Mouse (Mus musculus) olfactory bulb, adult 2 months (tissue): ENCODE data around the gene Ifitm2.

Experiments
- CTCF ChIP-seq: fragments of 200-500 bp; IDR thresholded peaks from 2 replicates; pipeline ENCODE4 v1.5.1; 2012; ENCODE audit warnings: low read depth, mild to moderate bottlenecking, low read length, moderate library complexity; ENCODE audit not compliant: insufficient read depth
- POLR2A ChIP-seq: fragments of 200-500 bp; IDR thresholded peaks from 2 replicates; pipeline ENCODE4 v1.6.1; 2012; ENCODE audit warnings: mild to moderate bottlenecking, low read depth, low read length, moderate library complexity; ENCODE audit not compliant: insufficient read depth

DNA sequence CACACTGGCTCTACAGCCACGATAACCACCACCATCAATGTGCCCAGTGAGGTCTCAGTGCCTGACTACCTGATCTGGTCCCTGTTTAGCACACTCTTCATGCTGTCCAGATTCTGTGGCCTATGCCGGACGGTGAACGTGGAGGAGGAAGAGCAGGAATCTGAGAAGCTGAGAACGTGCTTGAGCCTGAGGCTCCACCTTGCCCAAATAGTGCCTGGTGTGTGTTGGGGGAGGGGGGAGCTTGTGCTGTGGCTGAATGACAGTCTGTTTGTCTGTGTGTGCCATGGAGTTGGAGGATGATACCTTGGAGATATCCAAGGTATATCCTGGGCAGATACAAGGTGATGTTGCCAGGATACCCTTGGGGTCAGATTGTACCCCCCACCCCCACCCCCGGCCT, 34.4 kb upstream of the Ifitm2 start:
- TF ChIP-seq POLR2A (no peak), CTCF (no peak)
